Mouse (Mus musculus) liver (tissue): ENCODE measurements around the gene Gm21093.
"Not testable (repeated sequence)": the region's sequence is repeated elsewhere in the genome, so short reads cannot be mapped to it uniquely, and the experiment has no call there.

Source experiments
- DNase-seq: peaks from one replicate; pipeline ENCODE4 v3.0.0-alpha.2; 2020; ENCODE audit warnings: mixed read lengths

Gene Gm21093

DNA sequence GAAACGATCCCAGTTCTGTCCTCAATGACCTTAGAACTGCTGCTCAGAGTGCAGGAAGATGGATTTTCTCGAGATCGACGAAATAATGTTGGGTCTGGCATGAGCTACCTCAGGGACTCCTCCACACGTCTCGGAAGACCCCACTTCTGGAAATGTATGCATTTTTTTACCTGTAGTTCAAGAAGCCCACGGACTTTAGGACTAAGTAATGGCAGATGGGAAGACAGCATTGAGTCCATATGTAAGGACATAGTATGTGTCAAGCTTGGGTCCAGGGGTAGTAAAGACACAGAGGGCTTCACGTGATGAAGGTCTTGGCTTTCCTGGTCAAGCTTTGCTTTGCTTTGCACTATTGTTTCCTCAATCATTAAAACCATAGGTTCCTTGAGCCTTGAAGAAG, at the start of gene Gm21093:
Gene Gm21093 (minus strand): TSS at position 101 of the 400 bp plus-strand sequence.
- DNase-seq, result not testable (repeated sequence)
